Mouse (Mus musculus) embryo, embryonic 11.5 days (tissue): ENCODE data around the gene Atg10.
"Not testable (repeated sequence)": the region's sequence is repeated elsewhere in the genome, so short reads cannot be mapped to it uniquely, and the experiment has no call there.

Experiments
- DNase-seq: peaks from one replicate; pipeline ENCODE4 v3.0.0-alpha.2; 2012; ENCODE audit warnings: low read depth, low spot score

Atg10 gene

GRCm38 (mm10) chr13:90935852-90936251, 287.9 kb downstream of the Atg10 start:
- no peak for DNase-seq

- DNase-seq, result no peak
Observed at GRCm38 (mm10) chr13:90933256-90933655, 290.5 kb downstream of the Atg10 start.

- peak; percentile 54 for DNase-seq
Observed at GRCm38 (mm10) chr13:90929847-90930246, 293.9 kb downstream of the Atg10 start.

- DNase-seq, result not testable (repeated sequence)
Observed at GRCm38 (mm10) chr13:90928266-90928665, 295.5 kb downstream of the Atg10 start.

GRCm38 (mm10) chr13:90926938-90927633, 296.7 kb downstream of the Atg10 start:
- DNase-seq, result no peak

- DNase-seq, result no peak
Observed at GRCm38 (mm10) chr13:90926125-90926765, 297.5 kb downstream of the Atg10 start.

- DNase-seq, result no peak
Observed at GRCm38 (mm10) chr13:90925191-90925590, 298.6 kb downstream of the Atg10 start.

- no peak for DNase-seq
Observed at GRCm38 (mm10) chr13:90924072-90924471, 299.7 kb downstream of the Atg10 start.

GRCm38 (mm10) chr13:90923617-90924016, 300.2 kb downstream of the Atg10 start:
- not testable (repeated sequence) for DNase-seq

GRCm38 (mm10) chr13:90922751-90923612, 300.8 kb downstream of the Atg10 start, which contains the start of gene Rps23:
Gene Rps23, plus strand, starts transcription at chr13:90922958.
- DNase-seq, result peak; percentile 85

GRCm38 (mm10) chr13:90914721-90915120, 309.0 kb downstream of the Atg10 start:
- DNase-seq, result no peak

GRCm38 (mm10) chr13:90913675-90914192, 310.0 kb downstream of the Atg10 start:
- no peak for DNase-seq

GRCm38 (mm10) chr13:90912760-90913674, 310.8 kb downstream of the Atg10 start:
- DNase-seq, result no peak

- DNase-seq, result no peak
Observed at GRCm38 (mm10) chr13:90907376-90907775, 316.4 kb downstream of the Atg10 start.

- DNase-seq, result no peak
Observed at GRCm38 (mm10) chr13:90905176-90905575, 318.6 kb downstream of the Atg10 start, which contains the start of gene Atp6ap1l. Gene Atp6ap1l, minus strand, starts transcription at chr13:90905355.

GRCm38 (mm10) chr13:90896821-90897220, 326.9 kb downstream of the Atg10 start:
- no peak for DNase-seq

- no peak for DNase-seq
Observed at GRCm38 (mm10) chr13:90896098-90896497, 327.7 kb downstream of the Atg10 start.

GRCm38 (mm10) chr13:90894819-90895218, 328.9 kb downstream of the Atg10 start:
- DNase-seq, result no peak

GRCm38 (mm10) chr13:90890111-90890510, 333.7 kb downstream of the Atg10 start:
- DNase-seq, result no peak

- peak; percentile 65 for DNase-seq
Observed at GRCm38 (mm10) chr13:90886568-90886983, 337.2 kb downstream of the Atg10 start.
